Mouse (Mus musculus): Measurements from ENCODE around the gene Bach2.

Bach2 gene

GRCm38 (mm10) chr4:32525000-32525399 is 286.4 kb downstream of the Bach2 start:
- no peaks in the 10 kb centered on the region for H3K27me3 ChIP-seq (ENCODE audit: insufficient read depth, low read length)
- no peaks in the 10 kb centered on the region for H3K9me3 ChIP-seq (ENCODE audit: low read length)
- H3K4me1 ChIP-seq (replicated peaks; ENCODE audit: low read depth, low read length), result peaks cover 11% of the 10 kb centered on the region
- H3K36me3 ChIP-seq (ENCODE audit: insufficient read depth, low read length), result no peaks in the 10 kb centered on the region
- TF ChIP-seq NANOG (IDR thresholded peaks at IDR 0.05; ENCODE audit: borderline replicate concordance, low read length) (no peak), POU5F1 (IDR thresholded peaks at IDR 0.05; ENCODE audit: borderline replicate concordance, low read length) (no peak), CTCF (conservative IDR thresholded peaks at IDR 0.05; ENCODE audit: low read length) (no peak)
- H3K4me3 ChIP-seq (replicated peaks; ENCODE audit: low read length), result no peak overlapping the region

- Histone ChIP-seq H3K4me3 (replicated peaks; ENCODE audit: low read length) (no peak overlapping the region), H3K27me3 (ENCODE audit: insufficient read depth, low read length) (no peaks in the 10 kb centered on the region), H3K9me3 (ENCODE audit: low read length) (no peaks in the 10 kb centered on the region), H3K4me1 (replicated peaks; ENCODE audit: low read depth, low read length) (peaks cover 11% of the 10 kb centered on the region), H3K36me3 (ENCODE audit: insufficient read depth, low read length) (no peaks in the 10 kb centered on the region)
- TF ChIP-seq NANOG (IDR thresholded peaks at IDR 0.05; ENCODE audit: borderline replicate concordance, low read length) (no peak), POU5F1 (IDR thresholded peaks at IDR 0.05; ENCODE audit: borderline replicate concordance, low read length) (no peak), CTCF (conservative IDR thresholded peaks at IDR 0.05; ENCODE audit: low read length) (no peak)
Observed at GRCm38 (mm10) chr4:32526228-32526836, 287.7 kb downstream of the Bach2 start.

DNA sequence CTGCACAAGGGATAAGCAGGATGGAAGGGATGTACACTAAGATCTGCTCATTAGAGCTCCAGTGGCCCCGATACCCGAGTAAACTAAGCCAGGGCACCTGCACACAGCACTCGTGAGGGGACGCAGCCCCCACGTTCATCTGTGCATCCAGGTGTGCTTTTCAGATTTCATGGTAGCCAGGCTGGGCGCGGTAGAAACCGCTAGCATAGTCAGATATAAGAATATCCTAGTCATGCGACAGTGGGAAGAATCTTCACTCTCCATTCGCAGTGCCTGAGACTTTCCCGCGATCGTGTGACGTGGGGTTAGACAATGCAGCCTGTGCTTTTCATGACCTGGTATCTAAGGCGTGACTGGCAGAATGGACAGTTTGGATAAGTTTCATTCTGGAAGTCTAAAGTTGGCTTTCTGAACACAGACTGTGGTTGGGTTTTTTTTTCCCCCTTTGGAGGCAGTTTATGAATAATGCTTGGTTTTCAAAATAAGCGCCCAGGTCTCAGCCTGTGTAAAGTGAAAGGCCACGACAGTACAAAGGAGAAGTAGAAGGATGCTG is 290.9 kb downstream of the Bach2 start:
- Histone ChIP-seq H3K36me3 (ENCODE audit: insufficient read depth, low read length) (no peaks in the 10 kb centered on the region), H3K27me3 (ENCODE audit: insufficient read depth, low read length) (no peaks in the 10 kb centered on the region), H3K9me3 (ENCODE audit: low read length) (no peaks in the 10 kb centered on the region), H3K4me1 (replicated peaks; ENCODE audit: low read depth, low read length) (0 out of 2 replicates have a peak, but pooled peaks cover 3% of the 10 kb centered on the region), H3K4me3 (replicated peaks; ENCODE audit: low read length) (peak overlapping the region; percentile 45; the same call in 1 of the 2 replicates)
- no peak for TF ChIP-seq POU5F1 (IDR thresholded peaks at IDR 0.05; ENCODE audit: borderline replicate concordance, low read length)
- TF ChIP-seq CTCF (conservative IDR thresholded peaks at IDR 0.05; ENCODE audit: low read length), result no peak
- TF ChIP-seq NANOG (IDR thresholded peaks at IDR 0.05; ENCODE audit: borderline replicate concordance, low read length), result no peak

GRCm38 (mm10) chr4:32530421-32530920 is 291.9 kb downstream of the Bach2 start:
- H3K9me3 ChIP-seq (ENCODE audit: low read length), result no peaks in the 10 kb centered on the region
- H3K36me3 ChIP-seq (ENCODE audit: insufficient read depth, low read length), result no peaks in the 10 kb centered on the region
- TF ChIP-seq POU5F1 (IDR thresholded peaks at IDR 0.05; ENCODE audit: borderline replicate concordance, low read length) (no peak), NANOG (IDR thresholded peaks at IDR 0.05; ENCODE audit: borderline replicate concordance, low read length) (no peak), CTCF (conservative IDR thresholded peaks at IDR 0.05; ENCODE audit: low read length) (no peak)
- H3K4me3 ChIP-seq (replicated peaks; ENCODE audit: low read length), result no peak overlapping the region
- H3K27me3 ChIP-seq (ENCODE audit: insufficient read depth, low read length), result no peaks in the 10 kb centered on the region
- H3K4me1 ChIP-seq (replicated peaks; ENCODE audit: low read depth, low read length), result 0 out of 2 replicates have a peak, but pooled peaks cover 3% of the 10 kb centered on the region

- H3K9me3 ChIP-seq (ENCODE audit: low read length), result no peaks in the 10 kb centered on the region
- no peaks in the 10 kb centered on the region for H3K36me3 ChIP-seq (ENCODE audit: insufficient read depth, low read length)
- H3K27me3 ChIP-seq (ENCODE audit: insufficient read depth, low read length), result no peaks in the 10 kb centered on the region
- TF ChIP-seq CTCF (conservative IDR thresholded peaks at IDR 0.05; ENCODE audit: low read length) (no peak), POU5F1 (IDR thresholded peaks at IDR 0.05; ENCODE audit: borderline replicate concordance, low read length) (no peak), NANOG (IDR thresholded peaks at IDR 0.05; ENCODE audit: borderline replicate concordance, low read length) (no peak)
- no peak overlapping the region for H3K4me3 ChIP-seq (replicated peaks; ENCODE audit: low read length)
- H3K4me1 ChIP-seq (replicated peaks; ENCODE audit: low read depth, low read length), result 0 out of 2 replicates have a peak, but pooled peaks cover 5% of the 10 kb centered on the region
Observed at GRCm38 (mm10) chr4:32530921-32531846, 292.6 kb downstream of the Bach2 start.

- Histone ChIP-seq H3K27me3 (ENCODE audit: insufficient read depth, low read length) (no peaks in the 10 kb centered on the region), H3K4me3 (replicated peaks; ENCODE audit: low read length) (no peak overlapping the region), H3K36me3 (ENCODE audit: insufficient read depth, low read length) (no peaks in the 10 kb centered on the region), H3K4me1 (replicated peaks; ENCODE audit: low read depth, low read length) (peaks cover 11% of the 10 kb centered on the region; the same call in 1 of the 2 replicates), H3K9me3 (ENCODE audit: low read length) (no peaks in the 10 kb centered on the region)
- TF ChIP-seq POU5F1 (IDR thresholded peaks at IDR 0.05; ENCODE audit: borderline replicate concordance, low read length), result no peak
- no peak for TF ChIP-seq NANOG (IDR thresholded peaks at IDR 0.05; ENCODE audit: borderline replicate concordance, low read length)
- TF ChIP-seq CTCF (conservative IDR thresholded peaks at IDR 0.05; ENCODE audit: low read length), result no peak
Observed at GRCm38 (mm10) chr4:32532079-32532478, 293.5 kb downstream of the Bach2 start.

- no peak for TF ChIP-seq NANOG (IDR thresholded peaks at IDR 0.05; ENCODE audit: borderline replicate concordance, low read length)
- TF ChIP-seq POU5F1 (IDR thresholded peaks at IDR 0.05; ENCODE audit: borderline replicate concordance, low read length), result no peak
- TF ChIP-seq CTCF (conservative IDR thresholded peaks at IDR 0.05; ENCODE audit: low read length), result no peak
- Histone ChIP-seq H3K27me3 (ENCODE audit: insufficient read depth, low read length) (no peaks in the 10 kb centered on the region), H3K36me3 (ENCODE audit: insufficient read depth, low read length) (no peaks in the 10 kb centered on the region), H3K4me3 (replicated peaks; ENCODE audit: low read length) (no peak overlapping the region), H3K4me1 (replicated peaks; ENCODE audit: low read depth, low read length) (peaks cover 21% of the 10 kb centered on the region), H3K9me3 (ENCODE audit: low read length) (no peaks in the 10 kb centered on the region)
Observed at GRCm38 (mm10) chr4:32533735-32534134, 295.1 kb downstream of the Bach2 start.

DNA sequence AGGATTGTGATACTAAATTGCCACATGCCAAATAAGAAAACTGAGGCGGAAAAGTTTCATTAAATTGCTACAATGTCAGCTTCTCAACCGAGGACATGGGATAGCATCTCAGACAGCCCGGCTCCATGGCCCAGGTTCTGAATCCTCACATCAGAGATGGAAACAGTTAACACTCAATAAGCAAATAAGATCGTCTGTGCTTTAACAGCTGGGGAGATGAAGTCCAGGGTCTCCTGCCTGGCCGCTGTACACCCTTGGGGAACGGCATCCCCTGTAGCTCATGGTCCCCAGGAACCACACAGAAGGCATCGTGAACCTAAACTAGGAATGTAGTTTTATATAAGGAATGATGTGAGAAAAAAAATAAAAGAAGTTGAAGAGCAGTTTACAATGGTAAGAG is 297.0 kb downstream of the Bach2 start:
- peaks cover 17% of the 10 kb centered on the region for H3K4me1 ChIP-seq (replicated peaks; ENCODE audit: low read depth, low read length)
- no peaks in the 10 kb centered on the region for H3K9me3 ChIP-seq (ENCODE audit: low read length)
- no peak for TF ChIP-seq NANOG (IDR thresholded peaks at IDR 0.05; ENCODE audit: borderline replicate concordance, low read length)
- H3K4me3 ChIP-seq (replicated peaks; ENCODE audit: low read length), result no peak overlapping the region
- H3K36me3 ChIP-seq (ENCODE audit: insufficient read depth, low read length), result no peaks in the 10 kb centered on the region
- H3K27me3 ChIP-seq (ENCODE audit: insufficient read depth, low read length), result no peaks in the 10 kb centered on the region

All from E14TG2a.4 (cell line).